Mouse (Mus musculus): ENCODE measurements around the gene Clk3.
"Not testable (repeated sequence)": the region's sequence is repeated elsewhere in the genome, so short reads cannot be mapped to it uniquely, and the experiment has no call there.

Gene Clk3

GRCm38 (mm10) chr9:57723796-57724195, 41.9 kb downstream of the Clk3 start:
- DNase-seq (ENCODE audit: low spot score) = no peak

GRCm38 (mm10) chr9:57723315-57723715, 42.3 kb downstream of the Clk3 start:
- no peak for DNase-seq (ENCODE audit: low spot score)

- no peak for DNase-seq (ENCODE audit: low spot score)
These were observed 43.3 kb downstream of the Clk3 start for GRCm38 (mm10) chr9:57722371-57722770.

DNA sequence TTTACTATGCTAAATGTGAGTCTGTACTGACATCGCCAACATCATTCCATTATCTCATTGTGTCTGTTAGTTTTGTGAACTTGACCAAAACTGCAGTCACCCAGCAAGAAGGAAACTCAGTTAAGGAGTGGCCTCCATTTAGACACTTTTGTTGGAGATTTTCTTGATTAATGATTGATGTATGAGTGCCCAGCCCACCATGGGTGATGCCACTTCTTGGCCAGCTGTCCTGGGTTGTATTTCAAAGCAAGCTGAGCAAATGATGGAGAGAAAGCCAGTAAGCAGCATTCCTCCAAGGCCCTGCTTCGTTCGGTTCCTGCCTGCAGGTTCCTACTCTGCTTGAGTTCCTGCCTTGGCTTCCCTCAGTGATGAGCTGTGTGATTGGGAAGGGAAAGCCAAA, 44.9 kb downstream of the Clk3 start:
- DNase-seq (ENCODE audit: low spot score) = no peak

DNA sequence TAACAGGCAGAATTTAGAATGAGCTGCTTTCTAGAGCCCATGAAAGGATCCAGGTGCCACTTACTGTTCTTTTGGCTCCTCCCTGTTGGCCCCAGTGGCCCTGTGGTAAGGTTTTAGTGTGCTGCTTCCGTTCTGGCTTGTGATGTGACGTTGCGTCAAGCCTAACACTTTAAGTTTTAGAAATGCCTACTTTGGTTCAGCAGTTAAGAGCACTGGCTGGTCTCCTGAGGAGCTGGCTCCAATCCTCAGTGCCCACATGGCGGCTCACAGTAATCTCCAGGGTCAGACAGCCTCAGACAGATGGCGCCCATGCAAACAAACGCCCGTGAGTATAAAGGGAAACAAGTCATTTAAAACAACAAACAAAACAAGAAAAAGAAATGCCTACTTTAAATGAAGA, 47.3 kb downstream of the Clk3 start:
- no peak for DNase-seq (ENCODE audit: low spot score)

DNA sequence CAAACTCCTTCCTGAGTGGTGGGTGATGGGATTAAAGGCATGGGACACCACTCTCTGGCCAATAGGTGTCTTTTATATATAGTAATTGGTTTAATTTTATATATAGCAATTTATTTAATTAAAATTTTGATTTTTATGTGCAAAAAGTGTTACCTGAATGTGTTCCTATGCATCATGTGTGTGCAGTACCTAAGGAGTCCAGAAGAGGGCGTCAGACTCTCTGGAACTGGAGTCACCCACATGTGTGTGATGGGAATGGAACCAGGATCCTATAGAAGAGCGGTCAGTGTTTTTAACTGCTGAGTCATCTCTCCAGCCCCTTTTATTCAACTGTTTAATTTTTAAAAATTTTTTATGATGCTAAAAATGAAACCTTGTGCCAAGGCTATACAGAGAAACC, 53.5 kb downstream of the Clk3 start:
- DNase-seq (ENCODE audit: low spot score) = no peak

DNA sequence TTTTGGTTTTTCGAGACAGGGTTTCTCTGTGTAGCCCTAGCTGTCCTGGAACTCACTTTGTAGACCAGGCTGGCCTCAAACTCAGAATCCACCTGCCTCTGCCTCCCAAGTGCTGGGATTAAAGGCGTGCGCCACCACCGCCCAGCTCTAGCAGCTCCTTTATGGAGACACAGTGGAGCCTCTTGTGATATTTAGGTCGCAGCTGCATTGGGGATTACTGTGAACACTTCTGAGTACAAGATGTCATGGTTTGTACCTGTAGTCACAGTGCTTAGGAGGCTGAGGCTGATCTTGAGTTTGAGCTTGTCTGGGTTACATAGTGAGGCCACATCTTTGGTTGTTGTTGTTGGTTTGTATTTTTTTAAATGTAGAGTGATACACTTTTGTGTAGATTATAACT, 55.4 kb downstream of the Clk3 start:
- DNase-seq (ENCODE audit: low spot score) = not testable (repeated sequence)

- no peak for DNase-seq (ENCODE audit: low spot score)
These were observed 56.9 kb downstream of the Clk3 start for GRCm38 (mm10) chr9:57708720-57709274.

DNA sequence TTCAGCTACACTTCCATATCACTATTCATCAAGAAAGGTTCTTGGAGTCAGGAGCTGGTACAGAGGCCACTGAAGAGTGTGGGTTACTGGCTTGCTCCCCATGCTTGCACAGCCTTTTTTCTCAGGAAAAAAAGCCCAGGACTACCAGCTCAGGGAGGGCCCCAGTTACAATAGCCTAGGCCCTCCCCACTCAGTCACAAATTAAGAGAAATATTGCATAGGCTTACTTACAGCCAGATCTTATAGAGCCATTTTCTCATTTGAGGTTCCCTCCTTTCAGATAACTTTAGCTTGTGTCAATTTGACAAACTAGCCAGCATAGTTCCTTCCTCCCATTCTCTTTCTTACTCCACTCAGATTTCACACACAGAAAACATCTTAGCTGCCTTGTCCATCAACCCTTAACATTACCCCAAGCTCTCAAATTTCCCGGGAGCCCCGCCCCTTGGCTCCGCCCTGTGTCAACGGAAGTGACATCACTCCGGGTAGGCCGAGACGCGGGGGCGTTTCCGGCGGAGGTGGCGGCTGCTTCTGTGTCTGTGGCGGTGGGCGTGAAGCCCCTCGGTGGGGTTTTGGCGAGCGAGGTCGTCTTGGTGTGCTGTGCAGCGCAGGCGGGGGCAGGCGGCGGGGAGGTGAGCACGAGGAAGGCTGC, 57.5 kb downstream of the Clk3 start, which contains the start of gene Edc3:
Gene Edc3, plus strand, starts transcription at position 473 of the 652 bp plus-strand sequence.
- peak; percentile 88 for DNase-seq (ENCODE audit: low spot score)

GRCm38 (mm10) chr9:57706496-57706895, 59.2 kb downstream of the Clk3 start:
- DNase-seq (ENCODE audit: low spot score) = no peak

Measured in T-cell, adult 2 months (primary cell).